Mouse (Mus musculus) left cerebral cortex, postnatal 4 days (tissue): ENCODE data around the gene Mpzl1. TPM values are rescaled to one million over a fixed set of nuclear protein-coding genes. Genes with fewer than 3 reads are reported as not detected.

ENCODE experiments used
- DNase-seq: peaks from one replicate; pipeline ENCODE4 v3.0.0-alpha.2; 2022
- intact Hi-C: fragments of 180-260 bp; cut with DNase I; formaldehyde crosslinking; loops from one replicate; pipeline ENCODE4 v1.15.1; 2025
- total RNA-seq, 2 experiments: library from RNA; stranded (reverse); gene quantifications; 2 replicates each; pipeline ENCODE4 v1.2.3; 2021

The Mpzl1 gene
- total RNA-seq, 2 experiments from 2014 or later, result 73.1 to 74.3 TPM

GRCm38 (mm10) chr1:165658602-165659001 lies 24.3 kb upstream of the Mpzl1 start:
- DNase-seq, result peak; percentile 74
- intact Hi-C loops, result no loop called here

DNA sequence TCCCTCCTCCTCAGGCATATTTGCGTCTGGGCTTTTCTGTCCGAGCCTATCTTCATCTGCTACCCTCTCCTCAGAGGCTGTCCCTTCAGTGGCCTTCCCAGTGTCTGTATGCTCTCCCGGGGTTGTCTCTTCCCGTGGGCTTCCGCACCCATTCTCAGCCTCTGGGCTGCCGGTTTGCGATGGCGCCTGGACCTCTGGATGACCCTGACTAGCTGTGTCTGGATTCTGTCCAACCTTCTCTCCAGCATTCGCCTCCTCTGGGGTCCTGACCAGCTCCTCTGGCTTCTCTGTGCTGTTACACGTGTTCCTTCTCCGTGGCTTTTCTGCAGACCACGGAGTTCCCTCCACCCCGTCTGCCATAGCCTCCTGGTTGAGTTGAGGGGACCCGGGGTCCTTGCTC lies 21.1 kb upstream of the Mpzl1 start:
- intact Hi-C loops, result no loop called here
- DNase-seq, result no peak

GRCm38 (mm10) chr1:165655022-165655421 lies 20.7 kb upstream of the Mpzl1 start:
- no peak for DNase-seq
- intact Hi-C loops, result no loop called here

DNA sequence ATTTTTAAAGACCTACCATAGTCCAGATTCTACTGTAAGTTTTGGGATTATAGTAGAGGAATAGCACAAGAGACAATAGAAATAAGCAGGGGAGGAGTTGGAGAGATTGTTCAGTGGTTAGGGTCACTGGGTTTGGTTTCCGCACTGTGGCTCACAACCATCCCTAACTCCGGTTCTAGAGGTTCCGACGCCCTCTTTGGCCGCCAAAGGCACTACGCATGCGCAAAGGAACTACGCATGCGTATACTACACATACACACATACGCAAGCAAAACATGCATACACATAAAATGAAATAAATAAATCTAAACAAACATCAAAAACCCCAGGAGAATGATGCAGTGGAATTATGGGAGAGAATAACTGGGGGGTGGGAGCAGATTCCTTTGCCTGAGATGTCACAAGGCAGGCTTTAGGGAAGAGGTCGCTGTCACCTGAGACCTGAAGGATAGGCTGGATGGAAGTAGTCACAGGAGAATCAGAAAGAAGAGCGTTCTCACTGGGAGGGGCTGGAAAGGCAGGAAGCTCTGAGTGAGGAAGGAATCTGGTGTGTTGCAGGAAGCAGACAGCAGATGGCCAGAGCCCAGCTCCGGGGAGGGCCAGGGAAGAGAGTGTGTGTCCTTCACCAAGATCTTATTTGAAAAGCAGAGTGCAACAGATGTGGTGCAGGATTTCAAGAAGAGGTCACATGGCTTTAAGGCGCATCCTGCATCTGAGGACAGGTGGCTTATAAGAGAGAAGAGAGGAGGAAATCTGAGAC lies 19.0 kb upstream of the Mpzl1 start:
- no peak for DNase-seq
- intact Hi-C loops, result no loop called here

GRCm38 (mm10) chr1:165652507-165652906 lies 18.2 kb upstream of the Mpzl1 start:
- intact Hi-C loops, result no loop called here
- no peak for DNase-seq

- DNase-seq, result no peak
- intact Hi-C loops, result no loop called here
Observed at GRCm38 (mm10) chr1:165651158-165651557, 16.8 kb upstream of the Mpzl1 start.

GRCm38 (mm10) chr1:165645102-165645501 lies 10.8 kb upstream of the Mpzl1 start:
- DNase-seq, result no peak
- intact Hi-C loops, result no loop called here

- no peak for DNase-seq
- intact Hi-C loops, result no loop called here
Observed at GRCm38 (mm10) chr1:165643735-165644134, 9.4 kb upstream of the Mpzl1 start.

DNA sequence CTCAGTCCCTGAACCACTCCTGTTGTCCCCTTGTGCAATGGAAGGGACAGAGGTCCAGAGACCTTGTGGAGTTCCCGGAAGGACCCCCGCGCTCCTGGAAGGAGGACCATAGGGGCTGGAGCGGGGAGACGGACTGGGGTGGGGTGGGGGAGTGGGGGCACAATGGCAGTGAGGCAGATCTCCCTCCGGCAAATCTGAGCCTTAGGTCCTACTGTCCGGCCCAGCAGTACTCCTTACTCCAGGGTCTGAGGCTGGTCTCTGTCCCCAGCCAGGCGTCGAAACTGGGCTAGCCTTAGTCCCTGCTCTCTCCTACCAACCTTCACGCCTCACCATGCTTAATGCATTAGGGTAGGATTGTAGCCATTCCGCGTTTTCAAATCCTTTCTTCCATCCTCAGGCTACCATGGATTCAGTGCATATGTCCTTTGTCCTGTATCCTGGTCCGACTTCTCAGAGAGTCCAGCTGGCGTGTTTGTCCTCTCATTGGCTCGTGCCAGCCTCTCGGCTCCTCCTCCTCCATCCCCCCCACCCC lies 8.5 kb upstream of the Mpzl1 start:
- DNase-seq, result peak; percentile 68

GRCm38 (mm10) chr1:165641786-165642771 lies 7.7 kb upstream of the Mpzl1 start:
- peak; percentile 85 for DNase-seq
- intact Hi-C loops, result no loop called here

More for the DNA sequence above, 8.5 kb upstream of the Mpzl1 start:
- intact Hi-C loops, result no loop called here

- DNase-seq, result peak; percentile 54
- intact Hi-C loops, result no loop called here
Observed at GRCm38 (mm10) chr1:165641271-165641771, 7.0 kb upstream of the Mpzl1 start.

GRCm38 (mm10) chr1:165636289-165636688 lies 2.0 kb upstream of the Mpzl1 start:
- DNase-seq, result no peak
- intact Hi-C loops, result no loop called here

DNA sequence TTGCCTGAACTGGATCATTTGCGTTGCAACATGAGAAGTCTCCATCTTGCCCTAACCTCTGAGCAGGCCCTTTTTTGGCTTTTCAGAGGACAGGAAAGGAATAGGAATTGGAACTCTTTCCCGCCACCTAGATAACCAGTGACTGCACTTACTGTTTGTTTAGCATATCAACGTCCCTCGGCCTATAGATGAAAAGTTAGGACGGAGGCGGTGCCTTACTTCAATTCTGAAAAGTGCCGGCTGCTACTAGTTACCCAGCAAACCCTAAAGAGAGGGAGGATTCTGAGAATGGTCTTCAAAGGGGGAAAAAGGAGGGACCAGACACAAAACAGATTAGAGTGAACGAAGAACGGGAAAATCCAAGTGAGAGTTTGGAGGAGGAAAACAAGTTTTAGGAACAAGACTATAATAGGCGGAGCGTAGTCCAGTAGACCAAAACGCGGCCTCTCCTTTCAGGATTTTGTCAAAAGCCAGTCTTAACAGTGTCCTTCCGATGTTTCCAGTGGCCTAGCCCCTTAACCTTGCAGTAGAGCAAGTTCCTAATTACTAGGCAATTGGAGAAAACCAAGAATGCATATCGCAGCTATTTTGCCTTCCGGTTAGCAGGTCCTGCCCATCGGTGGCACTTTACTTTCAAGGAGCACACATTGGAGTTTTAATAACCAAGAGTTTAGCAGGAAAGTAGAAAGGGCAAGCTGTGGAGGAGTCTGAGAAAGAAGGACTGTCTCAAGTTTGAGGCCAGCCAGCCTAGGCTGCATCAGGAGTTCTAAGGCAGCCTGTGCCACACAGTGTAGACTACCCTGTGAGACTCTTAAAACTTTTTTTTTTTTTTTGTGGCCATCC lies 938 bp upstream of the Mpzl1 start:
- DNase-seq, result no peak
- intact Hi-C loops, result loop anchor here (2.0 kb wide), 1 partner anchor 174 kb away; the partner anchor contains the start of genes Dcaf6 and Mpc2

GRCm38 (mm10) chr1:165633345-165633744 lies 993 bp downstream of the Mpzl1 start:
- no peak for DNase-seq
- intact Hi-C loops, result no loop called here

- intact Hi-C loops, result no loop called here
Observed at GRCm38 (mm10) chr1:165631136-165631535, 3.2 kb downstream of the Mpzl1 start.

GRCm38 (mm10) chr1:165629975-165630374 lies 4.4 kb downstream of the Mpzl1 start:
- no peak for DNase-seq
- intact Hi-C loops, result no loop called here

More at GRCm38 (mm10) chr1:165631136-165631535, 3.2 kb downstream of the Mpzl1 start:
- no peak for DNase-seq

DNA sequence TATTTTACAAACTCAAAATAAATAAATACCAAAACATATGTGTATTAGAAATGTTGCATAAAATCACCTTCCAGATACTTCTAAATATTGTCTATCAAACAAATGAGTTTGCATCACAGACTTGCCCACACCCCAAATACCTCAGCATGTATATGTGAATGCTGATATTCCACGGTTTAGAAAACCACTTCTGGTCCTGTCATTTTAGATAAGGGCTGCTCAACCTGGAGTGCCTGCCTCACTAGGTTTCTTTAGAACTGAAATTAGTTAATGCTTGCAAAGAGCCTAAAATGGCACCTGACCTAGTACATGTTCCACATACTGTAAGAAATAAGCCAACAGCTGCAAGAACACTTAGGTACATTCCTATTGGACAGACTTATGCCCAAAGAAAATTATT lies 5.7 kb downstream of the Mpzl1 start:
- intact Hi-C loops, result no loop called here
- no peak for DNase-seq

- no peak for DNase-seq
- intact Hi-C loops, result no loop called here
Observed at GRCm38 (mm10) chr1:165625896-165626295, 8.4 kb downstream of the Mpzl1 start.

- intact Hi-C loops, result no loop called here
- DNase-seq, result no peak
Observed at GRCm38 (mm10) chr1:165625058-165625457, 9.3 kb downstream of the Mpzl1 start.

- DNase-seq, result no peak
- intact Hi-C loops, result no loop called here
Observed at GRCm38 (mm10) chr1:165618201-165618624, 16.1 kb downstream of the Mpzl1 start.
